Mouse (Mus musculus) kidney, postnatal 25 days (tissue): Measurements from ENCODE around the gene Ddx20.
A peak's percentile ranks its signal among the peaks of the same experiment; 100 is the strongest.
"Not testable (repeated sequence)": the region's sequence is repeated elsewhere in the genome, so short reads cannot be mapped to it uniquely, and the experiment has no call there.

Experiments used
- DNase-seq, 2 experiments: peaks; one replicate each; pipeline ENCODE4 v3.0.0; 2021; ENCODE audit warnings: mixed read lengths in 2 of 2

Gene Ddx20

GRCm38 (mm10) chr3:105705061-105705549 lies 17.7 kb upstream of the Ddx20 start:
- peak; percentile 38 to 63 for DNase-seq

- peak; percentile 78 to 90 for DNase-seq
Observed at GRCm38 (mm10) chr3:105704031-105705008, 16.9 kb upstream of the Ddx20 start, which contains the start of gene Inka2. Gene Inka2, plus strand, starts transcription at chr3:105704599.

DNA sequence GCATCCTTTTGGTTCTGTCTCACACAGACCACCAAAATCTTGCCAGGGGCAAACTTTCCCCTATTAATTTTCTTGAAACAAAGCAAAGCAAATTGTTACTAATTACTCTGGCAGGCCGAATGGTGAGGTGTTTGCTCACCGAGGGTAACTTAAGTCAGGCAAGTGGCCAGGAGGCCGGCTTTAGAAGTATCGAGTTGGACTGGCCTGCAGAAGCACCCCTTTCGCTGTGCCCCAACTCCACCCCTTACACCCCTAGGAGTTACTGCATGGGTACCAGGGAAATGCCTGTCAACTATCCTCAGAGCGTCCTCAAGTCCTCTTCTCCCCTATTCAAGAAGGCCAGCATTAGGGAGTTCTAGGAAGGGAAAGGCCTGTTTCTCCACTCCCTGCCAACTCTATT lies 16.2 kb upstream of the Ddx20 start:
- DNase-seq: no peak

GRCm38 (mm10) chr3:105701399-105701798 lies 14.0 kb upstream of the Ddx20 start:
- peak; percentile 13 to 65 for DNase-seq

GRCm38 (mm10) chr3:105700786-105701185 lies 13.4 kb upstream of the Ddx20 start:
- not testable (repeated sequence) for DNase-seq

GRCm38 (mm10) chr3:105699241-105699933 lies 12.0 kb upstream of the Ddx20 start:
- no peak for DNase-seq

DNA sequence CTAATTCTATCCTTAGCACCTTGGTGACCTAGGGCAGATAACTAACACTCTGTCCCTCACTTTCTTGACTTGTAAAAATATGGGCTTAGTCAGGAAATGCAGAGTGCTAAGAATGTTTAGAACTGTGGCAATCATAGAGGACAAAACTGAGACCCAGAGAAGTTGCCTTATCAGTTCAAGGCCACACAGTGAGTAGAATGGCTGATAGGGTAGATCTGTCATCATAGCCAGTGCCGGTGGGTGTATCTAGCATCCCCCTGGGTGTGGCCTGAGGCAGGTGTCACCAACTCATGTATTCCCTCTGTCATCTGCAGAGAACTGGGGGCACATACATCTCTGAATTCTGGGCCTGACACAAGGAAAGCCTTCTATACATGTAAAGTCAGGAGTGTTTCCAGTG lies 10.9 kb upstream of the Ddx20 start:
- DNase-seq: no peak

DNA sequence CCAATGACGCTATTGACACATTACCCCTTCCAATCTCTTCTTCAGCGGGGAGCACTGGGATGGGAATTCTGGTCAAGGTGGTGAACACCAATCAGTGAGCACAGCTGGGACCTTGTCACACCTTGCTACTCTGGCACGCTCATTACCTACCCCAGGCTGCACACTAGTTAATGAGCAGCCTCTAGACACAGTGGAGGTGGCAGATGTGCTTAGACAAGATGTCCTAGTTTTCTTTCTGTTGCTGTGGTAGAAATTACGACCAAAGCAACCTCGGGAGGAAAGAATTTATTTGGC lies 9.7 kb upstream of the Ddx20 start:
- no peak for DNase-seq

- no peak for DNase-seq
Observed at GRCm38 (mm10) chr3:105696387-105697147, 9.2 kb upstream of the Ddx20 start.

- DNase-seq: no peak
Observed at GRCm38 (mm10) chr3:105695476-105696386, 8.4 kb upstream of the Ddx20 start.

DNA sequence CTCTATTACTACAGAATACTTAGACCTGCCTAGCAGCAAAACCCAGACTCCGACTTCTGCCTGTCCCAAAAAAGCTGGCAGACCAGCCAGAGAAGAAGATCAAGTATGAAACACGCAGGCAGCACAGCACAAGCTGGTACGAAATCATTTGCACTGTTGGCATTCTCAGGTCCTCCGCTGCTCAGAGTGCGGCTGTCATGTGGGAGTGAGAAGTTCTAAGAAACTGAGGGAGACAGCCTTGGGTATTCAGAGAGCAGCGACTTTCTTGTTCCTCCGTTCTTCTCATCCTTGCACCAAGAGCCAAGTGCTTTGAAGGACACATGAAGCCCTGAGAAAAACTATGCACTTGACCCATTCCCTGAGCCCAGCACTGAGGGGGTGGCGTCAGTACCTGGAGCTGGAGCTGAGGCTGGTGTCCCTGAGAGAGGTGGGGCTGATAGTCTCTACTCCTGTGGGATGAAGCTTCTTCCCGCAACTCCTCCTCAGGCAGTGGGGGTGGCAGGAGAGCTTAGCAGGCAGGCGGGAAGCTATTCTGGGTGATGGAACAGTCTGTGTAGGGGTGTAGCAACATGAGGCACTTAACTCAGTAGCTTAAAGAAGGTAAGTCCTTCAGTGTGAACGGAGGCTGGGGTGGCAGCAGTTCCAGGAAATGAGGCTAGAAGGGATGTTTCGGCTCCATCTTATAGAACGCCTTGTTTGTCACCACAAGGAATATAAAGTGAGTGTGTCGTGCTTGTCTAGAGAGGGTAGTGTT lies 6.1 kb upstream of the Ddx20 start:
- DNase-seq: no peak

DNA sequence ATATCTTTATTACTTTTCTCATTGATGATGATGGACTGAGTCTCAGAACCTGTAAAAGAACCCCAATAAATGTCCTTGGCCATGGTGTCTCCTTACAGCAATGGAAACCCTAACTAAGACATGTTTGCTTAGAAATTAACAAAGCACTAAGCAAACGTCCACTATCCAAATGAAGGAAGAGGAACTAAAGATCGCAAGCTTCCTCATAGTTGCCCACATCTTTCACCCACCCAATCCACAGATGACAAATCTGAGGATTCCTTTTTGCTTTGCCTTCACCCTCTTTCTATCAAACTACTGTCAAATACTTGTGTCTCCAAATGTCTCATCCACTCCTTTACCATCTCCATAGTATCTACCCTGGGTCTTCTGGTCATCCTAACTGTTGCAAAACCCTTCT lies 1.2 kb upstream of the Ddx20 start:
- no peak for DNase-seq

GRCm38 (mm10) chr3:105686394-105687323 lies 715 bp downstream of the Ddx20 start:
- no peak for DNase-seq

GRCm38 (mm10) chr3:105680346-105680745 lies 7.0 kb downstream of the Ddx20 start:
- no peak for DNase-seq

GRCm38 (mm10) chr3:105675932-105676331 lies 11.4 kb downstream of the Ddx20 start:
- DNase-seq: no peak

- peak; percentile 65 to 77 for DNase-seq
Observed at GRCm38 (mm10) chr3:105674595-105675218, 12.7 kb downstream of the Ddx20 start.

DNA sequence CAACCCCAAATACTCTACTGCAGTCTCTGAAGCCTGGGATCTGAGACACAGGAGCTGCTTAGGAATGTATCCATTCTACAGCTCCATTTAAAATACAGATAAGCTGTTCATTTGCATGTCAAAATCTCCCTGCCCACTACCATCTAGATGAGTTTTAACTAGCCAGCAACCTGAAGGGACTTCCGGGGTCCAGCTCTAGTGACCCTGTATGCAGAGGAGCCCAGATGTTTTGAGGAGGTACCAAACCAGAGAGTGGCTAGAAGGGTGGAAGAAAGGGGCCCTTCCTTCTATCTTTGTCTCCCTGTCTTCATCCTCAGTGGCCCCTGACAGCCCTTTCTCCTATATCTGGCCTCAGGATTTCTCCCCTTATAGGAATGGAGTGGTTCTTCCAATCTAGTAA lies 16.6 kb downstream of the Ddx20 start:
- no peak for DNase-seq

DNA sequence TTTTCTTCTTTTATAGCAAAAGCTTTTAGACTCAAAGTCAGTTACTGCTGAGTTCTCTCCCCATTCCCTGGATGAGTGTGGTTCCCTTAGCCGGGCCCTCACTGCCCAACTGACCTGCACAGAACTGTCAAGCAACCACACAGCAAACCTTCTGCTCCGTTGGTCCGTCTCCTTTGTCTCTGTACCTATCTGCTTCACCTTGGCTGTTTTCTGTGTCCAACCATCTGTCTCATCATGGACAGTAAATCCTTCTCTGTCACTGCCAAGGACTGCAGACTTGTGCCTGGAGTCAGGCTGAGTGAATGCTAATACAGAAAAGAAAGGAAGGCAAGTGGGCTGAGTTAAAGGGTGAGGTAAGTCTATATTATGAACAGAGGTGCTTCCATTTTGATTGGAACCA lies 17.6 kb downstream of the Ddx20 start:
- no peak for DNase-seq

DNA sequence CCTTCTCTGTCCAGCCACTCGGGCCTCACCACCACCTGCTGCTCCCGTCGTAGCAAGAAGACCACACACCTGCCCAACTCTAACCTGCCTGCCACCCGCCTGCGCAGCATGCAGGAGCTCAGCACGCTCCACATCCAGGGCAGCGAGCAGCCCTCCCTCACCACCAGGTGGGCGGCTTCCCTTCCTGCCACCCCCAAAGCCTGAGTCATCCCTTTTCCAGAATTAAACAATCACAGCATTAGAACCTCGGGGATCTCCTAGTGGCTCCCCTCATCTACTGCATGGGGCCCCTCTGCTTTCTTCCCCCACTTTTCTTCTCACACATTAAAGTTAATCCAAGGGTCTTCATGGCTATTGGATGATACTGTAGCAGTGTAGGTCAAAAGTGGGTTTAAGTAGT lies 19.2 kb downstream of the Ddx20 start:
- no peak for DNase-seq
